Mouse (Mus musculus): ENCODE results near the gene Fbn1. TPM values are rescaled to one million over a fixed set of nuclear protein-coding genes. Genes with fewer than 3 reads are reported as not detected.

Fbn1 gene
- polyA plus RNA-seq, 1 experiment from 2014 or later, result 2.1 TPM

DNA sequence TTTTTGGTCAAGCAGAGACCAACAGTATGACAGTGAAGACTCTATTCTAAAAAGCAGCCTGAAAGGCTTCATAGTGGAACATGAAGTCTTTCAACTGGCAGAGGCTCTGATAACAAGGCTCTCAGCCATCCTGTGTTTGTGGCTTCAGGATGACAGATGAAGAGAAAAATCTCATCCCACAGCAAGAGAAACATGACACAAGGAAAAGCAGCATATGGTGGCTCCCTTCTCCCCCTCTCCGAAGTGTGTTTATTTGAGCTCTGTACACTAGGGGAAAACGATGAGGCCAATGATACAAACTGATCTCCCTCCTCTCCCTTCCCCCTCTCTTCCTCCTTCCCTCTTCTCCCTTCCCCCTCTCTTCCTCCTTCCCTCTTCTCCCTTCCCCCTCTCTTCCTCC lies 127.7 kb downstream of the Fbn1 start:
- Histone ChIP-seq H3K4me2 (ENCODE audit: low read length) (no peak overlapping the region), H3K4me3 (ENCODE audit: low read length) (no peak overlapping the region), H3K36me3 (ENCODE audit: control insufficient read depth, insufficient read depth, low read length) (no peaks in the 10 kb centered on the region), H3K27ac (ENCODE audit: low read depth, low read length) (no peak overlapping the region), H3K9ac (ENCODE audit: low read depth, low read length) (no peak overlapping the region), H3K9me3 (ENCODE audit: control insufficient read depth, low read length) (no peaks in the 10 kb centered on the region), H3K27me3 (replicated peaks; ENCODE audit: control insufficient read depth, insufficient read depth, low read length) (no peaks in the 10 kb centered on the region), H3K4me1 (ENCODE audit: control insufficient read depth, insufficient read depth, low read depth, low read length) (no peaks in the 10 kb centered on the region)
- WGBS, result 87% methylated on average over 2 of the region's 2 CpGs
- ATAC-seq, result no peak

GRCm38 (mm10) chr2:125379206-125379605 lies 128.6 kb downstream of the Fbn1 start:
- H3K9me3 ChIP-seq (ENCODE audit: control insufficient read depth, low read length), result no peaks in the 10 kb centered on the region
- no peak for ATAC-seq

DNA sequence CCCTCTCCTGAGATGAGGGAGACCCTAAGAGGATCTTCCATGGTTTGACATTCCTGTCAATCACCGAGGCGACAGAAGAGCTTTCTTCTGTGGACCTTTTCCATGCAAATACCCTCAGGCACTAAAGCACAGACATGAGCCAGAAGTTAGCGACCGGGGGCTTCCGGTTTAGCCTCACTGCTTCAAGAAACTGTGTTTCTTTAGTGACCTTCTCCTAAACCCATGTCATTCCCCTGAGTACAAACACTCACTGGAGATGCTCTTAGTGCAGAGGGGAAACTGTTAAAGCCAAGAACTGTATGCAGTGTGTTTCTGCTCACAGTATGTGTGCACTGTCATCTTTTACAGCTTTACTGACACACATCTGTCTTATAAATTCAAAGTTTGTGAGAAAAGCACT lies 131.9 kb downstream of the Fbn1 start:
- H3K9ac ChIP-seq (ENCODE audit: low read depth, low read length), result no peak overlapping the region
- H3K27ac ChIP-seq (ENCODE audit: low read depth, low read length), result no peak overlapping the region
- no peak overlapping the region for H3K4me2 ChIP-seq (ENCODE audit: low read length)
- no peak for ATAC-seq
- no peak overlapping the region for H3K4me3 ChIP-seq (ENCODE audit: low read length)
- no peaks in the 10 kb centered on the region for H3K27me3 ChIP-seq (replicated peaks; ENCODE audit: control insufficient read depth, insufficient read depth, low read length)
- H3K36me3 ChIP-seq (ENCODE audit: control insufficient read depth, insufficient read depth, low read length), result no peaks in the 10 kb centered on the region
- no peaks in the 10 kb centered on the region for H3K9me3 ChIP-seq (ENCODE audit: control insufficient read depth, low read length)
- no peaks in the 10 kb centered on the region for H3K4me1 ChIP-seq (ENCODE audit: control insufficient read depth, insufficient read depth, low read depth, low read length)
- 80% methylated on average over 5 of the region's 5 CpGs for WGBS

More at GRCm38 (mm10) chr2:125379206-125379605, 128.6 kb downstream of the Fbn1 start:
- H3K4me1 ChIP-seq (ENCODE audit: control insufficient read depth, insufficient read depth, low read depth, low read length), result no peaks in the 10 kb centered on the region
- H3K27ac ChIP-seq (ENCODE audit: low read depth, low read length), result no peak overlapping the region
- no peaks in the 10 kb centered on the region for H3K27me3 ChIP-seq (replicated peaks; ENCODE audit: control insufficient read depth, insufficient read depth, low read length)
- H3K4me2 ChIP-seq (ENCODE audit: low read length), result no peak overlapping the region
- H3K36me3 ChIP-seq (ENCODE audit: control insufficient read depth, insufficient read depth, low read length), result no peaks in the 10 kb centered on the region
- H3K4me3 ChIP-seq (ENCODE audit: low read length), result no peak overlapping the region
- H3K9ac ChIP-seq (ENCODE audit: low read depth, low read length), result no peak overlapping the region
- WGBS, result 76% methylated on average over 2 of the region's 2 CpGs

GRCm38 (mm10) chr2:125375301-125375700 lies 132.5 kb downstream of the Fbn1 start:
- Histone ChIP-seq H3K4me1 (ENCODE audit: control insufficient read depth, insufficient read depth, low read depth, low read length) (no peaks in the 10 kb centered on the region), H3K27me3 (replicated peaks; ENCODE audit: control insufficient read depth, insufficient read depth, low read length) (no peaks in the 10 kb centered on the region), H3K4me2 (ENCODE audit: low read length) (no peak overlapping the region), H3K9ac (ENCODE audit: low read depth, low read length) (no peak overlapping the region), H3K27ac (ENCODE audit: low read depth, low read length) (no peak overlapping the region), H3K4me3 (ENCODE audit: low read length) (no peak overlapping the region), H3K36me3 (ENCODE audit: control insufficient read depth, insufficient read depth, low read length) (no peaks in the 10 kb centered on the region), H3K9me3 (ENCODE audit: control insufficient read depth, low read length) (no peaks in the 10 kb centered on the region)
- WGBS, result 82% methylated on average over 10 of the region's 10 CpGs
- no peak for ATAC-seq

GRCm38 (mm10) chr2:125369666-125370065 lies 138.1 kb downstream of the Fbn1 start:
- ATAC-seq, result no peak
- Histone ChIP-seq H3K27me3 (replicated peaks; ENCODE audit: control insufficient read depth, insufficient read depth, low read length) (no peaks in the 10 kb centered on the region), H3K27ac (ENCODE audit: low read depth, low read length) (no peak overlapping the region), H3K4me2 (ENCODE audit: low read length) (no peak overlapping the region), H3K9ac (ENCODE audit: low read depth, low read length) (no peak overlapping the region), H3K4me3 (ENCODE audit: low read length) (no peak overlapping the region), H3K9me3 (ENCODE audit: control insufficient read depth, low read length) (no peaks in the 10 kb centered on the region), H3K4me1 (ENCODE audit: control insufficient read depth, insufficient read depth, low read depth, low read length) (no peaks in the 10 kb centered on the region), H3K36me3 (ENCODE audit: control insufficient read depth, insufficient read depth, low read length) (peaks cover 10% of the 10 kb centered on the region)
- WGBS, result 90% methylated on average over 8 of the region's 8 CpGs

DNA sequence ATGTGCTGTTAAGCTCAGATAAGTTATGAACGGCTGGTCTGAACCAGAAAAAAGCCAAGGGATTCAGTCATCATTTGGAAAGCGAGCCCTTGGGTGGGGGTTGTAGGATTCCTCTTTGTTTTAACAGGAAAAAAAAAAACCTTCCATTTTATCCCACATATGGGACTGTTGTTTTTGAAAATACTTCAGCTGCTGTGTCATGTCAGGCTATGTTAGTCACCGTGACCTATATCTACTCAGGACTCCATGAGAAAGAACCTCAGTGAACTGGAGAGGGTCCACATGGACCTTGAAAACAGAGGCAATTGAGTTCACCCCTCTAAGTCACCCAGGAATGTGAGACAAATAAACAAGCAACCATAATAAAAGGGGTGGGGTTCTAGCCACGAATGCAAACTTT lies 139.2 kb downstream of the Fbn1 start:
- Histone ChIP-seq H3K9ac (ENCODE audit: low read depth, low read length) (no peak overlapping the region), H3K9me3 (ENCODE audit: control insufficient read depth, low read length) (no peaks in the 10 kb centered on the region), H3K4me3 (ENCODE audit: low read length) (no peak overlapping the region), H3K27me3 (replicated peaks; ENCODE audit: control insufficient read depth, insufficient read depth, low read length) (no peaks in the 10 kb centered on the region), H3K4me2 (ENCODE audit: low read length) (no peak overlapping the region), H3K36me3 (ENCODE audit: control insufficient read depth, insufficient read depth, low read length) (peaks cover 10% of the 10 kb centered on the region), H3K4me1 (ENCODE audit: control insufficient read depth, insufficient read depth, low read depth, low read length) (no peaks in the 10 kb centered on the region), H3K27ac (ENCODE audit: low read depth, low read length) (no peak overlapping the region)
- no peak for ATAC-seq
- WGBS, result 85% methylated on average over 4 of the region's 4 CpGs

- no peaks in the 10 kb centered on the region for H3K9me3 ChIP-seq (ENCODE audit: control insufficient read depth, low read length)
- 81% methylated on average over 4 of the region's 4 CpGs for WGBS
- no peaks in the 10 kb centered on the region for H3K4me1 ChIP-seq (ENCODE audit: control insufficient read depth, insufficient read depth, low read depth, low read length)
- H3K4me2 ChIP-seq (ENCODE audit: low read length), result no peak overlapping the region
- H3K4me3 ChIP-seq (ENCODE audit: low read length), result no peak overlapping the region
- H3K27ac ChIP-seq (ENCODE audit: low read depth, low read length), result no peak overlapping the region
- H3K9ac ChIP-seq (ENCODE audit: low read depth, low read length), result no peak overlapping the region
- H3K36me3 ChIP-seq (ENCODE audit: control insufficient read depth, insufficient read depth, low read length), result peaks cover 24% of the 10 kb centered on the region
- no peaks in the 10 kb centered on the region for H3K27me3 ChIP-seq (replicated peaks; ENCODE audit: control insufficient read depth, insufficient read depth, low read length)
- no peak for ATAC-seq
Measured at GRCm38 (mm10) chr2:125361661-125362060, 146.1 kb downstream of the Fbn1 start.

- Histone ChIP-seq H3K4me2 (ENCODE audit: low read length) (no peak overlapping the region), H3K4me3 (ENCODE audit: low read length) (no peak overlapping the region), H3K9ac (ENCODE audit: low read depth, low read length) (no peak overlapping the region), H3K27me3 (replicated peaks; ENCODE audit: control insufficient read depth, insufficient read depth, low read length) (no peaks in the 10 kb centered on the region), H3K27ac (ENCODE audit: low read depth, low read length) (no peak overlapping the region), H3K9me3 (ENCODE audit: control insufficient read depth, low read length) (no peaks in the 10 kb centered on the region), H3K4me1 (ENCODE audit: control insufficient read depth, insufficient read depth, low read depth, low read length) (peaks cover 3% of the 10 kb centered on the region; the same call in 1 of the 2 replicates), H3K36me3 (ENCODE audit: control insufficient read depth, insufficient read depth, low read length) (peaks cover 4% of the 10 kb centered on the region)
- no peak for ATAC-seq
- WGBS, result 75% methylated on average over 3 of the region's 3 CpGs
Measured at GRCm38 (mm10) chr2:125356486-125356885, 151.3 kb downstream of the Fbn1 start.

DNA sequence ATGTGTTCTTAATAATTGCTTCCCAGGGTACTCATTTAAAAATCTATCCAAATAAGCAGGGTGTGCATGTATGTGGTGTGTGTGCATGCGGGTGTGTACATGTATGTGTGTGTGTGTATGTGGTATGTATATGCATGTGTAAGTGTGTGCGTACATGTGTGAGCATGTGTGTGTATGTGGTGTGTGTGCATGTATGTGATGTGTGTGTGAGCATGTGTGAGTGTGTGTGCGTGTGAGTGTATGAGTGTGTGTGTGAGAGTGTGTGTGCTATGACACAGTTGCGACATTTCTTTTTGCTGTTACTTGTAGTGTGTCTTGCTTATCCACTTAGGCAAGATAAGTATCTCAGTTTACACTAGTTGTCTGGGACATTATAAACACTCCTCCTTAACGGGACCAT lies 151.7 kb downstream of the Fbn1 start:
- H3K9ac ChIP-seq (ENCODE audit: low read depth, low read length), result no peak overlapping the region
- ATAC-seq, result no peak
- WGBS, result 94% methylated on average over 5 of the region's 5 CpGs
- H3K4me3 ChIP-seq (ENCODE audit: low read length), result no peak overlapping the region
- no peak overlapping the region for H3K4me2 ChIP-seq (ENCODE audit: low read length)
- no peaks in the 10 kb centered on the region for H3K9me3 ChIP-seq (ENCODE audit: control insufficient read depth, low read length)
- H3K36me3 ChIP-seq (ENCODE audit: control insufficient read depth, insufficient read depth, low read length), result peaks cover 3% of the 10 kb centered on the region; the same call in 1 of the 2 replicates
- H3K27me3 ChIP-seq (replicated peaks; ENCODE audit: control insufficient read depth, insufficient read depth, low read length), result no peaks in the 10 kb centered on the region
- H3K27ac ChIP-seq (ENCODE audit: low read depth, low read length), result no peak overlapping the region
- peaks cover 3% of the 10 kb centered on the region; the same call in 1 of the 2 replicates for H3K4me1 ChIP-seq (ENCODE audit: control insufficient read depth, insufficient read depth, low read depth, low read length)
